Mouse (Mus musculus) cortical plate, adult 2 months (tissue): ENCODE results near the gene 3110082J24Rik. TPM values are rescaled to one million over a fixed set of nuclear protein-coding genes. Genes with fewer than 3 reads are reported as not detected.

ENCODE experiments used
- H3K27ac ChIP-seq: fragments of 200-500 bp; 2 replicates; pipeline ENCODE4 v1.5.1; 2012; ENCODE audit warnings: low read length, control low read depth, inconsistent platforms; ENCODE audit not compliant: insufficient read depth
- H3K4me1 ChIP-seq: fragments of 200-500 bp; 2 replicates; pipeline ENCODE4 v1.6.1; 2011; ENCODE audit warnings: low read length; ENCODE audit not compliant: control insufficient read depth, insufficient read depth
- H3K4me3 ChIP-seq: fragments of 200-500 bp; 2 replicates; pipeline ENCODE4 v1.5.1; 2011; ENCODE audit warnings: mild to moderate bottlenecking, low read length, control low read depth; ENCODE audit not compliant: insufficient read depth
- CTCF ChIP-seq: fragments of 200-500 bp; IDR thresholded peaks from 2 replicates; pipeline ENCODE4 v1.5.1; 2011; ENCODE audit warnings: mild to moderate bottlenecking, control low read depth, low read length; ENCODE audit not compliant: insufficient read depth; ENCODE audit errors: extremely low read depth
- POLR2A ChIP-seq: fragments of 200-500 bp; IDR thresholded peaks from 2 replicates; pipeline ENCODE4 v1.6.1; 2011; ENCODE audit warnings: mild to moderate bottlenecking, low read length, control low read depth; ENCODE audit not compliant: insufficient read depth; ENCODE audit errors: extremely low read depth
- polyA plus RNA-seq: library from polyadenylated mRNA; depleted of rRNA; stranded (reverse); fragments of >200 nt; gene quantifications from 2 replicates; pipeline ENCODE4 v1.2.3, GENCODE M21; 2012

The 3110082J24Rik gene
- polyA plus RNA-seq, 1 experiment = 4.6 TPM

DNA sequence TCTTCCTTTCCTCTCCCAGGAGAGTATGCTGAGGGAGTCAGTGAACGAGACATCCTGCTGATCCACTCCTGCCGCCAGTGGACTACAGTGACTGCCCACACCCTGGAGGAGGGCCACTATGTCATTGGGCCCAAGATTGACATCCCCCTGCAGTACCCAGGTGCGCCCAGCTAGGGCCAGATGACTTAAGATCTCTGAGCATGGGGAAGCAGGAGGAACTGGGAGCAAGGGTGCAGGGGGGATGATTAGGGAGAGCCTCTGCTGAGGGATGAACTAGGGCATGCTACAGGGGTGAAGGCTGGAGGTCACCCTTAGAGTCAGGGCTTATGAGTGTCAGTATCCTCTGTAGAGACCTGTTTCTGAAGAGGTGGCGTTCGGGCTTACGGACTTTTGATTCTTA lies 2.3 kb upstream of the 3110082J24Rik start:
- H3K4me1 ChIP-seq = no peaks in the 10 kb centered on the region
- TF ChIP-seq POLR2A (no peak), CTCF (no peak)
- H3K27ac ChIP-seq = no peak overlapping the region
- H3K4me3 ChIP-seq = no peak overlapping the region

DNA sequence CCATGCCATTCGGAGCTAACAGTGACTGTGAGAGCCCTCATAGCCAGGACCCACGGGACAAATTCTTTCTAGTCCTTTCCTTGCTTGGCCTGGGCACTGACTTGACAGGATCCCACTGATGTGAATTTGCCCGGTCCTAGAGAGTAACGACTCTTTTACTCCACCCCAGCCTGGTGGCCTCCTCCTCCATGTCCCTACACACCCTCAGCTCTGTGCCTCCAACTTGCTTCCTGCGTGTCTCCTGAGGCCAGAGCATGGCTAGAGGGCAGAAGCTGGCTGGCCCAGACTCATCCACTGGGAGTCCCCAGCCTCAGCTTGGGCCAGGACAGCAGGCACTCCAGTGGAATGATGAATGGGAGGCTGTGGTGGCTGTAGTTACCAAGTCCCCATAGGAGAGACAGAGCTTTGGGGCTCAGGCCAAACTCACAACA lies 1.7 kb upstream of the 3110082J24Rik start:
- no peak overlapping the region for H3K27ac ChIP-seq
- H3K4me3 ChIP-seq = no peak overlapping the region
- no peak for TF ChIP-seq CTCF
- no peak for TF ChIP-seq POLR2A
- H3K4me1 ChIP-seq = no peaks in the 10 kb centered on the region

DNA sequence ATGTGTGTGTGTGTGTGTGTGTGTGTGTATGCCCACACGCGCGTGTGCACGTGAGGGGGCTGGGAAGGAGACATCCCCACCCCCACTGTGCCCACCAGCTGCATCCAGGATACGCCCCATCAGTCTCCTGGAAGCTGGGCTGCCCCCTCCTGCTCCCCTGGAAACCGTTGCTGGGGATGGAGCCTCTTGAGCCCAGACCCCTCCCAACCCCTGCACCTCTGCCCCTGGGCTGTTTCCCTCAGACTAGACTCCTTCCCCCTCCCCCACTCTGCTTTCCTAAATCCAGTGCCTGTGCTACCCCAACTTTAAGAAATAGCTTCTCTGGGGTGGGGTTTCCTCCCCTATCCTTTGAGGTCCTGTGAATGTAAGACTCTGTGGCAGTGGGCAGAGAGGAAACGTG lies 1.3 kb upstream of the 3110082J24Rik start:
- Histone ChIP-seq H3K4me1 (no peaks in the 10 kb centered on the region), H3K27ac (no peak overlapping the region), H3K4me3 (no peak overlapping the region)
- TF ChIP-seq POLR2A (no peak), CTCF (no peak)

DNA sequence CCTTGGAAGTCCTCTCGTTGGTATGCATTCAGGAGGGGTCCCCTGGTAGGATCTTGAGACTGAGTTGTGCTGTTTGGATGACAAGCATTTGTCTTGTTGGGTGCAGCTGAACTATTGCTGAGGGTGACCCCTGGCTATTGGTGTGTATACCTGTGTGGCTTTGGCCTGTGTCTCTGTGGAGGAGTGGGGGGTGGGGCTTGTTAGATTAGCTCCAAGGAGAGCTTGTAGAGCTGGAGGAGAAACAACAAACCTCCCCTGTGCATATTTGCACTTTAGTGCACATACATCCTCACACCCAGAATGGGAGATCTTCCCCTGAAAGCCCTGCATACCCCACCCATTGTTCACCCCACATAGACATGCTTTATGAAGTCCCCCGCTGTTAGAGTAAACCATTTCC lies 870 bp upstream of the 3110082J24Rik start:
- Histone ChIP-seq H3K4me1 (no peaks in the 10 kb centered on the region), H3K27ac (no peak overlapping the region), H3K4me3 (no peak overlapping the region; the same call in 1 of the 2 replicates)
- TF ChIP-seq CTCF = no peak
- TF ChIP-seq POLR2A = no peak

DNA sequence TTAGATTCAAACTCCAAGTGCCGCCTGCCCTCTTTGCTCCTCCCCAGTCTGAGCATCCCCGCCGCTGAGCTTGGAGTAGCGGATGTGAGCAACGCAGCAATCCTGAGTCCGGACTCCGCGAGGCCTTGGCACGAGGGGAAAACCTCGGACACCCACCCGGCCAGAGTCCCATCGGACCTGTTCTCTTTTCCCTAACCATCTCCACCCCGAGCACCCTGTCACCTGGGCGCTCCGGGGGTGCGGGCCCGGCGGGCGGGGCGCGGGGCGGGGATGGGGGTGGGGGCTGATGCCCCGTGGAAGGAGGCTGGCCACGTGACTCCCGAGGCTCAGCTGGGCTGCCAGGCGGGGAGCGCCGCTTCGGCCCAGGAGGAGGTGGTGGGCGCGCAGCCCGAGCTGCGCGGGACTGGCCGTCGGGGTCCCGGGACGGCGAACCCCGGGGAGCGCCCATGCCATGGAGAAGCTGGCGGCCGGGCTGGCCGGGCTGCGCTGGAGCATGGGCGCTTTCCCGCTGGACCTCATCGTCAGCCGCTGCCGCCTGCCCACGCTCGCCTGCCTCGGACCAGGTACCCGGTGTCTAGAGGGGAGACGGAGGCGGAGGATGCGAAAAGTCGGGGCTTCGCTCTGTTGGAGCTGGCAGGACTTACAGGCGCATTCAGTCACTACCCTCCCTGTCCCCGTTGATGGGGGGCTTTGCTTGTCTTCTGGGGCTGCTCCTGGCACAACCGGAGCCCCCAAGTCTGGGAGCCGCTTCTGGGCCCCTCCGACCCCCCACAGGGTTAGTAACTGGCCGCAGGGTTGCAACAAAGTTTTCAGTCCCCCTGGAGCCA lies 832 bp downstream of the 3110082J24Rik start, which contains the start of gene Garem2:
Gene Garem2, plus strand, starts transcription at position 321 of the 827 bp plus-strand sequence.
- H3K4me1 ChIP-seq = no peaks in the 10 kb centered on the region

DNA sequence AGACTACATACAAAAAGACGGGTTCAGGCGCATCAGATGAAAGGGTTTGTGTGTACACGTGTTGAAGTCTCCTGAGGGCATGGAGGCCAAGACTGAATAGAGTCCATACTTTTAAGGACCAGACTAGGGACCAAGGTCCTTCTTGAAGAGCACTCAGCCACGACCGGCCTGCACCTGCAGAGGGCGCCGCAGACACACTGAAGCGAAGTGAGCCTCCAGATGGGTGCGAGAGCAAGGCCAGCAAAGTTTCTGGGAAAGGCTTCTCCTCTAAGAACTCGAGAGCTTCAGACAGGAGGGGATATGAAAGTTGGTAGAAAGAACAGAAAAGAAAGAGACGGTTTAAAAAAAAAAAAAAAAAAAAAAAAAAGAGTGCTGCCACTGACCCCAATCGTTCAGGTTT lies 1.5 kb downstream of the 3110082J24Rik start:
- no peak overlapping the region for H3K27ac ChIP-seq
- H3K4me1 ChIP-seq = no peaks in the 10 kb centered on the region
- TF ChIP-seq POLR2A (no peak), CTCF (peak; percentile 54)
- H3K4me3 ChIP-seq = peak overlapping the region; percentile 14; the same call in 1 of the 2 replicates

More for the DNA sequence above, 832 bp downstream of the 3110082J24Rik start, which contains the start of gene Garem2:
- TF ChIP-seq CTCF (no peak), POLR2A (no peak)
- H3K4me3 ChIP-seq = peak within 1 kb of the TSS; percentile 14
- no peak within 1 kb of the TSS for H3K27ac ChIP-seq

DNA sequence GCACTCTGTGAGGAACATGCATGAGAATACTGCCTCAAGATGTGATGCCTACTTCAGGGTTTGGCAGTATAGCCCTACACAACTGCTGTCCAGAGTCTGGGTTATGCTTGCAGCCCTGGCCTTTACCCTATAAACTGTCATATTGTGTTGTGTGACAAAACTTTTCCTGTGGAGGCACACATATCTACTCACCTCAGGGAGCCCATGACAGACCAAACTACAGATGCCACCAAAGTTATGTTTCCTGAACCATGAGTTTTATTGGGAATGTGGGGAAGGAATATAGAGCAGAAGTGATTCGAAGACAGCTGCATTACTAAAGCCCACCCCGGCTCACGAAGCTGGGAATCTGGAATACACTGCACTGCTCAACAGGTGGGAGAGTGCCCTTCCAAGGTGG lies 2.5 kb downstream of the 3110082J24Rik start:
- TF ChIP-seq POLR2A = no peak
- no peak for TF ChIP-seq CTCF
- Histone ChIP-seq H3K4me3 (no peak overlapping the region), H3K4me1 (no peaks in the 10 kb centered on the region), H3K27ac (no peak overlapping the region)

DNA sequence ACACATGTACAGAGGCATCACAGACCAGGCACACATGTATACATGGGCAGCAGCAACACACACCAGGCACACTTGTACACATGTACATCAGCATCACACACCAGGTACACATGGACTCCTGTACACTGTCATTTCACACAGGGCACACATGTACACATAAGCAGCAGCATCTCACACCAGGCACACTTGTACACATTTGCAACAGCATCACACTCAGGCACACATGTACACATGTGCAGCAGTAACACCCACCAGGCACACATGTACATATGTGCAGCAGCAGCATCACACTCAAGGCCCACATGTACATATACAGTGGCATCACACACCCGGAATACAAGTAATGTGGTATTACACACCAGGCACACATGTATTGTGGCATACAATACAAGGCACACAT lies 7.6 kb downstream of the 3110082J24Rik start:
- TF ChIP-seq POLR2A (no peak), CTCF (no peak)
- Histone ChIP-seq H3K4me3 (no peak overlapping the region), H3K4me1 (no peaks in the 10 kb centered on the region)

DNA sequence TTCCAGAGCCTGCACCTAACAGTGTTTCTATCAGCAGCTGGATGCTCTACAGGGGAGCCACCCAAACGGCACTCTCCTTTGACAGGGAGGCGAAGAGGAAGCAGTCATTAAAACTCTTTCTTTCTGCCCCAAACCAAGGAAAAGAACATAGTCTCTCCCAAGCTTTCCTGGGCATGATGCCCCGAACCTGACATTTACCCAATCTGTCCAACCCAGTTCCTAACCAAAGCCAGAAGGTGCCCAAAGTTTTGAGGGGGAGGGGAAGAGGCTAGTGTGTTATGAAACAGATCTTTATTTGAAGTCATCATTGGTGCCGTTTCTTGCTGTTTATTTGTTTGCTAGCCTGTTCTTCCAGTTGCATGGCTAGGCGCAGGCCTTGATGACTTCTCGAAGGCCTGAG lies 10.2 kb downstream of the 3110082J24Rik start:
- TF ChIP-seq POLR2A (no peak), CTCF (no peak)
- Histone ChIP-seq H3K4me1 (no peaks in the 10 kb centered on the region), H3K27ac (no peak overlapping the region), H3K4me3 (no peak overlapping the region)

More for the DNA sequence above, 7.6 kb downstream of the 3110082J24Rik start:
- H3K27ac ChIP-seq = no peak overlapping the region

DNA sequence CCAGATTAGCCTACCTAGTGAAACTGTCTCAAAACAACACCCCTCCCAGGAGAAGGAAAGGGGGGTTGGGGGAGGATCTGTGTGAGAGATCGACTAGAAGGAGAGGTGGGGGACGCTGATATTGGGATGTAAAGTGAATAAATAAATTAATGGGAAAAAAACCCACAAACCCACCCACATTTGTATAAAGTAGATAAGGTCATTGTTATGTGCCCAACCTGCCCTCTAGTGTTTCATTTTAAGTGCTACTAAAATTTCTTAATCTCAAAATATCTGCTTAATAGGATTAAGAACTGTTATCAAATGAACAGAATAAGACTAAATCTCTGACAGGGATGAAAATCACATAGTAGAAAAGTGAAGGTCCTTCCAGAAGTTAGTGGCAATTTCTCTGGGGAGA lies 11.5 kb downstream of the 3110082J24Rik start:
- Histone ChIP-seq H3K27ac (no peak overlapping the region), H3K4me3 (no peak overlapping the region), H3K4me1 (no peaks in the 10 kb centered on the region)
- TF ChIP-seq CTCF (no peak), POLR2A (no peak)

DNA sequence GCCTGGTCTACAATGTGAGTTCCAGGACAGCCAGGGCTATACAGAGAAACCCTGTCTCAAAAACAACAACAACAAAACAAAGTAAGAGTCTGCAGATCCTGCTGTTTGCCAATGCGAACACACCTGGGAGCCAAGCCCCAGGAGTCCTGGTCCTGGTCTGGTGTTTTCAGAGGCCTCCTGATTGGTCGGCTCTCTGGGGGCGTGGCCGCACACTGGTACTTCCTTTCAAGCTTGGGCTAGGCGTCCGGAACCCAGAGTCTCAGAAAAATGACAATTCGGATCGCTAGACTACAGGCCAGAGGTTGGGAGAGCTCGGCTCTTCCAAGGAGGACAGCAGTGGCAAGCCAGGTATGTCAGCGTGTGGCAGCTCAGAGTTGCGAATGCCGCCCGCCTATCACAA lies 13.2 kb downstream of the 3110082J24Rik start:
- Histone ChIP-seq H3K4me1 (no peaks in the 10 kb centered on the region), H3K4me3 (no peak overlapping the region), H3K27ac (no peak overlapping the region)
- TF ChIP-seq CTCF = no peak
- no peak for TF ChIP-seq POLR2A
